Mouse (Mus musculus) erythroblast, embryonic 14.5 days (primary cell): ENCODE measurements around the gene 4930502E18Rik.
"Not testable (repeated sequence)": the region's sequence is repeated elsewhere in the genome, so short reads cannot be mapped to it uniquely, and the experiment has no call there.

Experiments
- GATA1 ChIP-seq: IDR thresholded peaks from 2 replicates; pipeline ENCODE4 v1.6.1; 2012; ENCODE audit warnings: low read length, inconsistent platforms, mixed read lengths
- TAL1 ChIP-seq: IDR thresholded peaks from 3 replicates; pipeline ENCODE4 v1.6.1; 2012; ENCODE audit warnings: low read length, inconsistent platforms, mixed read lengths

DNA sequence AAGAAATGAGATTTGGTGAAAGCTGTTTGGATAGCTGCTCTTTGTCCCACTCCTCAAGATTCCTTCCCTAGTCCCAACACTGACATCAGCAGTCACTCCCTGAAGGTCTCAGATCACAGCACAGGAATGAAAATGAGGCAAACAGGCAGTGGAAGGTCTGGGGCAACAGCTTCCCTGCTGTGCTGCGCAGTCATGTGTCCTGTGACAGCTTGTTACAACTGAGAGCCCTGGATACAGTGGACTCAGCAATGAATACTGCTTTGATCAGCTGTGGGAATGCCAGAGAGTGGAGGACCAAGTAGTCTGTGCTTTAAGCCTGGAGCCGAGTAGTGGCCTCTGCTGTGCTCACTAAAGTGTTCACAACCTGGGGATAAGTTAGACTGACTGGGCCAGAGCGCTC is 42.0 kb upstream of the 4930502E18Rik start:
- not testable (repeated sequence) for TF ChIP-seq GATA1, TAL1
